Mouse (Mus musculus): Measurements from ENCODE around the gene Tmed9.
A peak's percentile ranks its signal among the peaks of the same experiment; 100 is the strongest.
"Not testable (repeated sequence)": the region's sequence is repeated elsewhere in the genome, so short reads cannot be mapped to it uniquely, and the experiment has no call there.

The Tmed9 gene

DNA sequence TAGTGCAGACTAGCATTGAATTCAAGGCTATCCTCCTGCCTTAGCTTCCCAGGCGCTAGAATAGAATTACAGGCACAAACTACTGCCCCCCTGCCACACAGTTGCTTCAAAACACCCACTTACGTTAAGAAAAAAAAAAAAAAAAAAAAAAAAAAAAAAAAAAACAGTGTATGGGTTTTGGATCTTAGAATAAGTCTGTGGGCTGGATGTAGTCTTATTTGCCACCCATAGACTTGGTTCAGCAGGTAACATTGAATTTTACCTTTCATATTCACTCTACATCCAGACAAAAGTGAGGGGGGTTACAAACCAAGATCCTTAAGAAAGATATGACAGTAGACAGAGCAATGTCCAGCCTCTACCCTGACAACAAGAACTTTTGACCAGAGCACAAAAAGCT, 5.6 kb upstream of the Tmed9 start:
- DNase-seq (ENCODE audit: low spot score): no peak

DNA sequence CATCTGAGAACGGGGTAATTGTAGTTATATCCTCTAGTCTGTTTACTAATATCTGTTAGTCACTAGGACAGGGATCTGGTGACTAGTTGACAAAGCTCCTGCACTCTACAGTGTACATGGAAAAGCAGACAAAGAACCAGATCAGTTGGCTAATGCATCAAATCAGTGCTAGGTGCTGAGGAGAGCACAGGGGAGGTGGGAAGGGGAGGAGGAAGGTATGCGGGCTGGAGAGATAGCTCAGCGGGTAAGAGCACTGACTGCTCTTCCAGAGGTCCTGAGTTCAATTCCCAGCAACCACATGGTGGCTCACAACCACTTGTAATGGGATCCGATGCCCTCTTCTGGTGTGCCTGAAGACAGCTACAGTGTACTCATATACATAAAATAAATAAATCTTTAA, 5.0 kb upstream of the Tmed9 start:
- DNase-seq (ENCODE audit: low spot score): not testable (repeated sequence)

DNA sequence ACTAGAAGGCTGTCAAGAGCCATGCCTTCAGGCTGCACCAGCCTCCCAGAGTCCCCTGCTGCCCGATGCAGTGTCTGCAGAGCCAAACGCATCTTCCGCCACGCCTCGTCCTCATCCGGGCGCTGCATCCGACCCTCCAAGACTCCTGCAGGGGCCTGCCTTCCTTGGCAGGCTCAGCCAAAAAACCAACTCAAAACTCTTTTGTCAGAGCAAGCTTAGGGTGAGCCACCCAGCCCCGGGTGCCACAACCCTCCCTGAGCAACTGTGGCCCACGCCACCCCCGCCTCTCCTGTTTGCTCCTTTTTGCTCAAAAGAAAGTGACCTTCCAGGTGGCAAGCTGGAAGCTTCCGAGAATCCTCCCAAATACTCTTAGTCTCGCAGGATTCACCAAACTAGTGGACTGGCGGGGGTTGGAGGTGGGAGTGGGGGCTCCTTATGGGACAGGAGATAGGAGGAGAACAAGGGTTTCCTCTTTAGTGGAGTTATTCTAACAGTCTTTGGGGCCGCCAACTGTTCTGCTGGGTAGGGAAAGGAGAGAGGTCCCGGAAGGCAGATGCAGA, 3.7 kb upstream of the Tmed9 start:
- DNase-seq (ENCODE audit: low spot score): peak; percentile 43

GRCm38 (mm10) chr13:55570286-55570973, 3.1 kb upstream of the Tmed9 start:
- peak; percentile 44 for DNase-seq (ENCODE audit: low spot score)

DNA sequence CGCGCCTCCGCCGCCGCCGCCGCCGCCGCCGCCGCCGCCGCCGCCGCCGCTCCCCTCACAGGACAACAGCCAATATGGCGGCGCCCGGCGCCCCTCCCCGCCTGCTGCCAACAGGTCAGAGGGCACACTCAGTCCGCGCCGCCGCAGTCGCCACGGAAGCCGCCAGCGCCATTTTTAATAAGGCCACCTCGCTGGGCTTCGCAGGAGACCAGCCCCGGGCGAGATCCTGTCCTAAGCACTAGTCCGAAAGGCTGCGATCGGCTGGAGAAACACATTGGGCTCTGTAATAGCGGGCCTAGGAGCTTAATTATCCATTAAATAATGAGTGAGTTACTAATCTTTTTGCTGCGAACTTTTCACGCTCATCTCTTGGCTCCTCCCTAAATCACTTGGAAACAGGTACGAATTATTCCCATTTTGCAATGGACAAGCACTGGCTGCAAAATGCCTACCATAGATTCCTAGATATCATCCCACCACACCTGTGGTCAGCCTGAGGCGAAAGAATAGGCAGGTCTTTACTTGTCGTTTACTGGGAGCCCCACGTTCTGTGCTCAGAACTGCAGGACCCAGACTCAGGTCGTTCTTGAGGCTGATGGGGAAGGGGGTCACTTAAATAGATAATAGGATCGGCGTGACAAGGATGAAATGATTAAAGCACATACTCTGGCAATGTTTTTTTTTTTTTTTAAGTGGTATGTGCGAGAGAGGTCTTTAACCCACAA, 2.3 kb upstream of the Tmed9 start, which contains the start of gene Fam193b:
Fam193b (minus strand) TSS at position 94 of the 725 bp plus-strand sequence.
- peak; percentile 98 for DNase-seq (ENCODE audit: low spot score)

- no peak for DNase-seq (ENCODE audit: low spot score)
Observed at GRCm38 (mm10) chr13:55571977-55572376, 1.6 kb upstream of the Tmed9 start.

DNA sequence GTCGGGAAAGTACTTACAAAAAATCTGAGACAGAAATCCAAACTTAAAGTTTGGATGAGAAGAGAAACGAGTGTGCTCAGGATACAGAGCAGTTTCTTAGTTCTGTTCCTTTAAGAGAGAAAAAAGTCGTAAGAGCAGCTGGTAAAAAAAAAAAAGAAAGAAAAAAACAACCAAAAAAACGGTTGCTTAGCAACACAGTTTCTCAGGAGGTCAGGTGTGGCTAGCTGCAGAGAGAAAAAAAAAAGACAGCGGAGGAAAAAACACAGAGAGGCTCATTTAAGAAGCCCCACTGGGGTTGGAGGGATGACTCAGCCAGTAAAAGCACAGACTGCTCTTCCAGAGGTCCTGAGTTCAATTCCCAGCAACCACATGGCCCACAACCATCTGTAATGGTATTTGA, 789 bp downstream of the Tmed9 start:
- no peak for DNase-seq (ENCODE audit: low spot score)

- no peak for DNase-seq (ENCODE audit: low spot score)
Observed at GRCm38 (mm10) chr13:55575932-55576331, 2.4 kb downstream of the Tmed9 start.

DNA sequence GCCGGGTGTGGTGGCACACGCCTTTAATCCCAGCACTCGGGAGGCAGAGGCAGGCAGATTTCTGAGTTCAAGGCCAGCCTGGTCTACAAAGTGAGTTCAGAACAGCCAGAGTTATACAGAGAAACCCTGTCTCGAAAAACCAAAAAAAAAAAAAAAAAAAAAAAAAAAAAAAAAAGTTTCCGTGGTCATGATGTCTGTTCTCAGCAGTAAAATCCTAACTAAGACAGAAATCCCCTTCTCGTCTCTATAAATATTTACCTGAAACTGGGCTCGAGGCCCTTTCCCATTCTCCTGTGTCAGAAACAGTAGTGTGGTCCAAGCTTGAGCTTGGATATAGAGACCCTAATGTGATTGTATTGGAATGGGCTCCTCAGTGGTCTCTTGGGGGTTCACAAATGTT, 3.3 kb downstream of the Tmed9 start:
- DNase-seq (ENCODE audit: low spot score): not testable (repeated sequence)

DNA sequence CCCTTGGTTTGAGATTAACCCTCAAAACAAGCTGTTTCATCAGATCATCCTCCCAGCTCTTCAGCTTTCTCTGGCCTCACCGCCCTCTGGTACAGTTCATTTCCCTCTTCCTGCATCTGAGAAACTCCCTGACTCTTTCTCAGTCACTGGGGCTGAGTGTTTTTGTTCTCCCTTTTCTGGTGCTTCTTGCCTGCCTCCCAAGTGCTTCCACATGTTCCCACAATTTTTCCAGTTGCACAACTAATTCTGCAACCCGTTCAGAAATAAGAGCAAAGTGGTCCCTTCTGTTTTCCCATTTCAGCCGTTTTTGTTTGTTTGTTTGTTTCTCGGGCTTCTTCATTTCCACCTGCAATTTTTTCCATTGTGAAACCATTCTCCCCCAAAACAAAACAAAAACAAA, 4.6 kb downstream of the Tmed9 start:
- DNase-seq (ENCODE audit: low spot score): no peak

GRCm38 (mm10) chr13:55591961-55592490, 18.5 kb downstream of the Tmed9 start:
- peak; percentile 13 for DNase-seq (ENCODE audit: low spot score)

GRCm38 (mm10) chr13:55592512-55593253, 19.2 kb downstream of the Tmed9 start:
- DNase-seq (ENCODE audit: low spot score): peak; percentile 97

DNA sequence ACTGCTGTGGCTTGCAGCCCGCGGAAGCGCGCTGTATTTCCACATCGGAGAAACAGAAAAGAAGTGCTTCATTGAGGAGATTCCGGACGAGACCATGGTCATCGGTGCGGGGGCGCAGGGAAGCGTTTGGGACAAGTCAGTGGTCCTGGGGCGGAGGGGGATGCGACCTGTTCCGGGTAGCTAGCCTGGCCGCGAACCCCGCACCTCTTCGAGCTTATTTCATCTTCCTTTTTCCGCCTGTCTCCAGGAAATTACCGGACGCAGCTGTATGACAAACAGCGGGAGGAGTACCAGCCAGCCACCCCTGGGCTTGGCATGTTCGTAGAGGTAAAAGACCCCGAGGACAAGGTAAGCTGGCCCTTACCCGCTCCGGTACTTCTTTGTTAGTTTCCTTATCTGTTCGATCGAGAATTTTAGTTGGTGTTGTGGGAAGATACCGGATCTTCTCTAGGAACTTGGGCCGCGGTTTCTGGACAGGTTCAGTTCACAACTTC, 19.8 kb downstream of the Tmed9 start:
- DNase-seq (ENCODE audit: low spot score): no peak

- DNase-seq (ENCODE audit: low spot score): no peak
Observed at GRCm38 (mm10) chr13:55595375-55595774, 21.8 kb downstream of the Tmed9 start.

GRCm38 (mm10) chr13:55596802-55597201, 23.3 kb downstream of the Tmed9 start:
- no peak for DNase-seq (ENCODE audit: low spot score)

GRCm38 (mm10) chr13:55599566-55600540, 26.3 kb downstream of the Tmed9 start, which contains the start of gene B4galt7:
Gene B4galt7, plus strand, starts transcription at chr13:55599896.
- DNase-seq (ENCODE audit: low spot score): peak; percentile 79

DNA sequence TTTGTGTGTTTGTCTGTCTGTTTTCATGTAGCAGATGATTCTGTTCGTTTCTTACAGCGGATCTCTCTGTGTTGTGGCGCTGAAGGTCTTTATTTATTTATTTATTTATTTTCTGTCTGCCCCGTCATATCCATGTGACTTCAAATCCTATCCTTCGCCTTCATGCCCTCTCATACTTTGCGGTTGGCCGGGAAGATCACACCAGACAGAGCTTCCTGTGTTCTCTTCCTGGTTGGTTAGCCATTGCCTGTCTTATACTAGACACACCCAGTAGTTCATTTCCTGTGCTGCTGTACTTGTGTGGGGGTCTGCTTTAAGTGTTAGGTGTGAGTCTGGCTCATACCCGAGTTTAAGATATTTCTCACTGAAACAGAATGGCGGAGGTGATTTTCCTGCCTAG, 27.1 kb downstream of the Tmed9 start:
- DNase-seq (ENCODE audit: low spot score): no peak

- DNase-seq (ENCODE audit: low spot score): peak; percentile 96
Observed at GRCm38 (mm10) chr13:55601611-55602010, 28.1 kb downstream of the Tmed9 start.

DNA sequence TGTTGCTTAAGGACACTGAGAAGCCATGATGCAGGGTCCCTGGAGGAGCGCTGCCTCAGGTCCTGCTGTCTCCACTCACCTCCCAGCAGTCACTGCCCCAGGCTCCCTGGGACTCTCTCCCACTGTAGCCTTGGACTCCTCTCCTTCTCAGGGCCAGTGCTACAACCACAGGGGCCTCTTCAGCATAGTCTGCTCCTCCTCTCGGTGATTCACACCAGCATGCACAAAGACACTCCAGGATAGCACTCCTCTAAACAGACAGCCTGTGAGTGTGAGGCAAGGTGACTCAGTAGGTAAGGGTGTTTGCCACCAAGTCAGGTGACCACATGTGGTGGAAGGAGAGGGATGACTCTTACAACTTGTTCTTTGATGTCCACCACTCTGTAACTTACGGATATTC, 31.1 kb downstream of the Tmed9 start:
- DNase-seq (ENCODE audit: low spot score): no peak

DNA sequence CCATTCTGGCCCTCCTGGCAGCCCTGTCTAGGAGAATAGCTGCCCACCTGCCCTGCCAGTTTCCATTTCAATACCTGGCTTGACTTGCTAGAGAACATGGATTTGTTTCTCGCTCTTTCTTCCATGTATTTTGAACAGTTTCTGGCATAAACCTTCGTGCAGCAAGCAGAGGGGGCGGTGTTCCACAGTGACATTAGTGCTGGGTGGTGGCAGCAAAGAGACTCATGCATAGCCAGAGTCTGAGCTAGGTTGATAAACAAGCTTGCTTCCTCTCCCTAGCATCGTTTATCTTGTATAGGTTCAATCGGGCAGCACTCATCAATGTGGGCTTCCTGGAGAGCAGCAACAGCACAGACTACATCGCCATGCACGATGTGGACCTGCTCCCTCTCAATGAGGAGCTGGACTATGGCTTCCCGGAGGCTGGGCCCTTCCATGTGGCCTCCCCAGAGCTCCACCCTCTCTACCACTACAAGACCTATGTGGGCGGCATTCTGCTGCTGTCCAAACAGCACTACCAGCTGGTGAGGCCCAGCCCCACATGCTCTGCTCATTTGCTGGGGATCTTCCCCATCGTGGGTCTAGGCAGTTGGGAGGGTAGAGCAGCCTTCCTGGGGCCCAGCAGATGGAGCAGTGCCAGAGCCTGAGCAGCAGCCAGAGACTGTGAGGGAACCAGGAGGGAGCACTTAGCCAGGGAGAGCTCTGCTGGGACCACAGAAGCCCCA, 33.5 kb downstream of the Tmed9 start:
- DNase-seq (ENCODE audit: low spot score): no peak
